Mouse (Mus musculus): Measurements from ENCODE around the gene Cyp4a31. TPM values are rescaled to one million over a fixed set of nuclear protein-coding genes. Genes with fewer than 3 reads are reported as not detected.
"Not testable (repeated sequence)": the region's sequence is repeated elsewhere in the genome, so short reads cannot be mapped to it uniquely, and the experiment has no call there.

Gene Cyp4a31
- total RNA-seq (2021) = not detected
- long read RNA-seq, experiment 1 = 0 reads
- long read RNA-seq, experiment 2 = 0 reads

- H3K27ac ChIP-seq = no peak within 1 kb of the TSS
- H3K4me3 ChIP-seq = no peak within 1 kb of the TSS
- no peak for TF ChIP-seq CTCF (conservative IDR thresholded peaks at IDR 0.05)
- no peak for DNase-seq (ENCODE audit: low spot score in 2 of 2)
Observed at GRCm38 (mm10) chr4:115563401-115563800, at the start of gene Cyp4a31. Gene Cyp4a31 (plus strand): TSS chr4:115563649.

GRCm38 (mm10) chr4:115513964-115514363 is 49.5 kb upstream of the Cyp4a31 start:
- not testable (repeated sequence) for H3K4me3 ChIP-seq; DNase-seq (ENCODE audit: low spot score in 2 of 2); H3K27ac ChIP-seq

GRCm38 (mm10) chr4:115518000-115518399 is 45.4 kb upstream of the Cyp4a31 start, which contains the start of gene Cyp4a10:
Gene Cyp4a10 (plus strand): TSS chr4:115518264.
- DNase-seq (ENCODE audit: low spot score in 2 of 2); H3K27ac ChIP-seq; H3K4me3 ChIP-seq: not testable (repeated sequence)

GRCm38 (mm10) chr4:115519444-115519843 is 44.0 kb upstream of the Cyp4a31 start:
- TF ChIP-seq CTCF (conservative IDR thresholded peaks at IDR 0.05) = no peak
- Histone ChIP-seq H3K27ac (no peak overlapping the region), H3K4me3 (no peak overlapping the region)
- DNase-seq (ENCODE audit: low spot score in 2 of 2) = no peak

- DNase-seq (ENCODE audit: low spot score in 2 of 2) = no peak
- Histone ChIP-seq H3K27ac (no peak overlapping the region), H3K4me3 (no peak overlapping the region)
- TF ChIP-seq CTCF (conservative IDR thresholded peaks at IDR 0.05) = no peak
Observed at GRCm38 (mm10) chr4:115521766-115522165, 41.7 kb upstream of the Cyp4a31 start.

GRCm38 (mm10) chr4:115545101-115545500 is 18.3 kb upstream of the Cyp4a31 start:
- H3K4me3 ChIP-seq = no peak overlapping the region
- no peak overlapping the region for H3K27ac ChIP-seq
- TF ChIP-seq CTCF (conservative IDR thresholded peaks at IDR 0.05) = no peak
- DNase-seq (ENCODE audit: low spot score in 2 of 2) = no peak

GRCm38 (mm10) chr4:115546141-115546828 is 17.2 kb upstream of the Cyp4a31 start:
- DNase-seq (ENCODE audit: low spot score in 2 of 2) = no peak
- Histone ChIP-seq H3K4me3 (no peak overlapping the region), H3K27ac (no peak overlapping the region)
- TF ChIP-seq CTCF (conservative IDR thresholded peaks at IDR 0.05) = no peak

GRCm38 (mm10) chr4:115552726-115553125 is 10.7 kb upstream of the Cyp4a31 start:
- no peak for DNase-seq (ENCODE audit: low spot score in 2 of 2)
- H3K27ac ChIP-seq = no peak overlapping the region
- H3K4me3 ChIP-seq = no peak overlapping the region
- no peak for TF ChIP-seq CTCF (conservative IDR thresholded peaks at IDR 0.05)

- TF ChIP-seq CTCF (conservative IDR thresholded peaks at IDR 0.05) = no peak
- DNase-seq (ENCODE audit: low spot score in 2 of 2) = no peak
- H3K27ac ChIP-seq = no peak overlapping the region
- no peak overlapping the region for H3K4me3 ChIP-seq
Observed at GRCm38 (mm10) chr4:115555513-115555912, 7.9 kb upstream of the Cyp4a31 start.

GRCm38 (mm10) chr4:115557861-115558561 is 5.4 kb upstream of the Cyp4a31 start:
- H3K4me3 ChIP-seq = no peak overlapping the region
- DNase-seq (ENCODE audit: low spot score in 2 of 2) = no peak
- no peak overlapping the region for H3K27ac ChIP-seq
- TF ChIP-seq CTCF (conservative IDR thresholded peaks at IDR 0.05) = no peak

- H3K4me3 ChIP-seq; H3K27ac ChIP-seq; DNase-seq (ENCODE audit: low spot score in 2 of 2): not testable (repeated sequence)
Observed at GRCm38 (mm10) chr4:115561236-115561635, 2.2 kb upstream of the Cyp4a31 start.

GRCm38 (mm10) chr4:115564469-115565225 is 1.2 kb downstream of the Cyp4a31 start:
- not testable (repeated sequence) for H3K4me3 ChIP-seq; DNase-seq (ENCODE audit: low spot score in 2 of 2); H3K27ac ChIP-seq

- no peak for DNase-seq (ENCODE audit: low spot score in 2 of 2)
- no peak for TF ChIP-seq CTCF (conservative IDR thresholded peaks at IDR 0.05)
- no peak overlapping the region for H3K27ac ChIP-seq
- H3K4me3 ChIP-seq = no peak overlapping the region
Observed at GRCm38 (mm10) chr4:115575255-115575654, 11.8 kb downstream of the Cyp4a31 start.
